ENCODE assay signal across 9 mouse cellular contexts in the genomic region with DNA sequence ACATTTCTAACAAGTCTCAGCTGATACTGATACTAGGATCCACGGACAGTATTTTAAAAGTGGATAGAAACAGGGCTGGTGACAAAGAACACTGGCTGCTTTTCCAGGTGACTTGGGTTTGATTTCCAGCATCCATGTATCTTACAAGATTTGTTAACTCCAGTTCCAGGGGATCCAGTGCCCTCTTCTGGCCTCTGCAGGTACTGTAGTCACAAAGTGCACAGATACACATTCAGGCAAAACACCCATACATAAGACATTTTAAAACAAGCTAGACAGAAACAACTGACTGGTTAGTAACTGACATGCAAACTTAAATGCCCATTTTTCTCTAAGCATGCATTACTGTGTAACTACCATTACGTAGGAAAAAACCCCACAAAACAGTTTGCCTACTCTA. TPM values are rescaled to one million over a fixed set of nuclear protein-coding genes. Genes with fewer than 3 reads are reported as not detected.
DNase-seq lines count a peak whose midpoint lies in the region; ATAC-seq and TF ChIP-seq lines count a peak whose summit lies in the region.
"Had no signal": no experiment of that assay in that cellular context is flagged by ENCODE, and none has a peak within 500 bp of the region (broad histone marks: within the 10 kb centered on the region; RNA-seq: fewer than 3 reads in every experiment).

No protein-coding gene starts in this region.

- no peak for ATAC-seq in midbrain, embryonic 14.5 days (ENCODE audit: low FRiP score, low TSS enrichment)

- H3K79me2 ChIP-seq in MEL (ENCODE audit: control insufficient read depth, insufficient read depth, low read length, poor library complexity), result peaks cover 17% of the 10 kb centered on the region

- no peak for TF ChIP-seq POLR2A in MEL (IDR thresholded peaks at IDR 0.05; ENCODE audit: control insufficient read depth in 1 of 2, insufficient read depth in 1 of 2, low read depth in 1 of 2, low read length in 2 of 2, poor library complexity in 1 of 2)

- peaks cover 12 to 19% of the 10 kb centered on the region in 2 experiments for H3K36me3 ChIP-seq in MEL (ENCODE audit: control insufficient read depth in 1 of 2, insufficient read depth in 2 of 2, low read length in 2 of 2)
- peaks cover 19% of the 10 kb centered on the region for H3K36me3 ChIP-seq in midbrain, embryonic 14.5 days (ENCODE audit: control insufficient read depth, insufficient read depth, low read length)

- 88% methylated on average over 2 of the region's 2 CpGs for WGBS in midbrain, embryonic 14.5 days

- peak; percentile 45 to 56 for DNase-seq in layer of hippocampus, postnatal 10 days (ENCODE audit: low spot score in 2 of 2)
- DNase-seq in layer of hippocampus, postnatal 36 days, result no peak
- DNase-seq in MEL (ENCODE audit: low read depth, low spot score), result peak; percentile 88
- peak; percentile 50 for DNase-seq in c-Kit-positive CD71-positive TER-119-negative erythroid progenitor cells, embryonic 14.5 days (ENCODE audit: low read depth)
- DNase-seq in kidney, adult 9 months, result peak; percentile 78
- peak; percentile 51 for DNase-seq in midbrain, embryonic 14.5 days
- no peak for DNase-seq in layer of hippocampus, adult 9-11 months
- no peak for DNase-seq in left cerebral cortex, postnatal 10 days (ENCODE audit: extremely low spot score in 1 of 2, low spot score in 2 of 2)

- TF ChIP-seq RAD21 in MEL (IDR thresholded peaks at IDR 0.05; ENCODE audit: low read depth, low read length), result peak; percentile 66

- H3K4me3 ChIP-seq in MEL (ENCODE audit: control insufficient read depth in 1 of 2, insufficient read depth in 1 of 2, low read depth in 2 of 2, low read length in 2 of 2), result peak overlapping the region in 1 of 2 experiments; percentile 54; a peak in 1 of 4 replicates
- no peak overlapping the region for H3K4me3 ChIP-seq in midbrain, embryonic 14.5 days (replicated peaks; ENCODE audit: low read depth, low read length)

- no peaks in the 10 kb centered on the region for H3K9me3 ChIP-seq in MEL (replicated peaks; ENCODE audit: insufficient read depth, low read length)
- no peaks in the 10 kb centered on the region for H3K9me3 ChIP-seq in midbrain, embryonic 14.5 days (ENCODE audit: control insufficient read depth, low read length)

- H3K4me1 ChIP-seq in MEL (ENCODE audit: control insufficient read depth in 1 of 2, insufficient read depth in 2 of 2, low read length in 2 of 2), result peaks cover 8 to 11% of the 10 kb centered on the region in 2 experiments
- peaks cover 16% of the 10 kb centered on the region for H3K4me1 ChIP-seq in midbrain, embryonic 14.5 days (ENCODE audit: control insufficient read depth, insufficient read depth, low read length)

- peak overlapping the region; percentile 77 for H3K9ac ChIP-seq in MEL (ENCODE audit: control insufficient read depth, low read depth, low read length, poor library complexity, severe bottlenecking)
- no peak overlapping the region for H3K9ac ChIP-seq in midbrain, embryonic 14.5 days (replicated peaks; ENCODE audit: low read length)

- peak; percentile 57 to 75 (median 74) for TF ChIP-seq CTCF in MEL (IDR thresholded peaks at IDR 0.05 in 2 of 3, conservative IDR thresholded peaks at IDR 0.05 in 1 of 3; ENCODE audit: control insufficient read depth in 1 of 3, insufficient read depth in 1 of 3, low read depth in 2 of 3, low read length in 3 of 3, poor library complexity in 1 of 3, severe bottlenecking in 1 of 3)

- H3K4me2 ChIP-seq in midbrain, embryonic 14.5 days (ENCODE audit: low read length), result peak overlapping the region; percentile 71; the same call in 1 of the 2 replicates

- H3K27ac ChIP-seq in MEL (ENCODE audit: control insufficient read depth, low read depth, low read length), result peak overlapping the region; percentile 59
- H3K27ac ChIP-seq in midbrain, embryonic 14.5 days (replicated peaks; ENCODE audit: low read depth, low read length), result no peak overlapping the region

- intact Hi-C loops in left cerebral cortex, postnatal 10 days (cut with DNase I), result no loop called here

- peak; percentile 8 to 15; a peak in 1 of 4 replicates for TF ChIP-seq EP300 in MEL (IDR thresholded peaks at IDR 0.05; ENCODE audit: low read depth in 1 of 2, low read length in 2 of 2)

- no peaks in the 10 kb centered on the region for H3K27me3 ChIP-seq in MEL (ENCODE audit: control insufficient read depth in 1 of 2, insufficient read depth in 2 of 2, low read length in 2 of 2)
- H3K27me3 ChIP-seq in midbrain, embryonic 14.5 days (ENCODE audit: control insufficient read depth, insufficient read depth, low read length), result no peaks in the 10 kb centered on the region

TF ChIP-seq in MEL, 35 proteins besides CTCF, POLR2A, EP300 and RAD21 (continues in another document):
- TF ChIP-seq CHD1 (IDR thresholded peaks at IDR 0.05; ENCODE audit: low read depth, low read length), result 0 out of 2 replicates have a peak, but pooled peaks have one; percentile 20
- TF ChIP-seq ETS1 (IDR thresholded peaks at IDR 0.05; ENCODE audit: low read depth, low read length), result 0 out of 2 replicates have a peak, but pooled peaks have one; percentile 39
- no peak for TF ChIP-seq E2F4 (IDR thresholded peaks at IDR 0.05; ENCODE audit: borderline replicate concordance, low read depth, low read length)
- no peak for TF ChIP-seq ZMIZ1 (IDR thresholded peaks at IDR 0.05; ENCODE audit: low read depth, low read length)
- TF ChIP-seq KAT2A (conservative IDR thresholded peaks at IDR 0.05; ENCODE audit: low read depth, low read length), result no peak
- peak; percentile 70 for TF ChIP-seq SMC3 (IDR thresholded peaks at IDR 0.05; ENCODE audit: low read depth, low read length)
- TF ChIP-seq MYC (IDR thresholded peaks at IDR 0.05; ENCODE audit: low read depth, low read length), result peak; percentile 71; the same call in 1 of the 2 replicates
- TF ChIP-seq ELF1 (IDR thresholded peaks at IDR 0.05; ENCODE audit: low read depth, low read length), result 0 out of 2 replicates have a peak, but pooled peaks have one; percentile 12
- 0 out of 2 replicates have a peak, but pooled peaks have one; percentile 20 for TF ChIP-seq MXI1 (IDR thresholded peaks at IDR 0.05; ENCODE audit: low read depth, low read length)
- 0 out of 2 replicates have a peak, but pooled peaks have one; percentile 19 for TF ChIP-seq MYB (IDR thresholded peaks at IDR 0.05; ENCODE audit: low read depth, low read length)
- TF ChIP-seq TAL1 (IDR thresholded peaks at IDR 0.05; ENCODE audit: low read length), result no peak
- TF ChIP-seq TCF12 (IDR thresholded peaks at IDR 0.05; ENCODE audit: low read depth, low read length), result no peak
- 0 out of 2 replicates have a peak, but pooled peaks have one; percentile 35 for TF ChIP-seq HCFC1 (IDR thresholded peaks at IDR 0.05; ENCODE audit: low read depth, low read length)
- no peak for TF ChIP-seq USF2 (IDR thresholded peaks at IDR 0.05; ENCODE audit: borderline replicate concordance in 1 of 2, insufficient read depth in 1 of 2, low read depth in 1 of 2, low read length in 2 of 2)
- 0 out of 2 replicates have a peak, but pooled peaks have one; percentile 49 for TF ChIP-seq MAZ (IDR thresholded peaks at IDR 0.05; ENCODE audit: low read depth, low read length)
- TF ChIP-seq MAX (IDR thresholded peaks at IDR 0.05; ENCODE audit: low read length), result no peak; the same call in 1 of the 2 replicates
- peak; percentile 54; the same call in 1 of the 2 replicates for TF ChIP-seq JUND (IDR thresholded peaks at IDR 0.05; ENCODE audit: low read depth, low read length)
- peak; percentile 40 for TF ChIP-seq ZC3H11A (IDR thresholded peaks at IDR 0.05; ENCODE audit: low read depth, low read length)

RNA-seq across cellular contexts. Expression of gene Sec24c, which starts 1.1 kb away (rescaled TPM):
- total RNA-seq in layer of hippocampus, postnatal 10 days (2021), result 100 to 1,000 TPM; 108 to 109 TPM
- total RNA-seq in layer of hippocampus, postnatal 36 days (2021), result 100 to 1,000 TPM; 116 to 125 TPM
- 68.5 and 83.9 TPM in 2 replicates for total RNA-seq in MEL (2012; rRNA removed)
- 100 to 1,000 TPM; 121 to 263 TPM for polyA plus RNA-seq in MEL (2012; ENCODE audit: insufficient read depth in 1 of 2, insufficient read length in 2 of 2, low read depth in 1 of 2, low replicate concordance in 2 of 2, missing spikeins in 1 of 2)
- polyA plus RNA-seq in midbrain, embryonic 14.5 days (2014; fragmentation: Nextera tagmentation; extraction: Ambion mirVana), result 54.0 and 81.5 TPM in 2 replicates
- total RNA-seq in left cerebral cortex, postnatal 10 days (2021), result 100 to 1,000 TPM; 102 to 109 TPM

RNA-seq across cellular contexts. Expression of gene Synpo2l, which starts 4.8 kb away (rescaled TPM):
- under 1 TPM; 0.21 to 0.29 TPM for total RNA-seq in layer of hippocampus, postnatal 10 days (2021)
- under 1 TPM; 0.15 TPM for total RNA-seq in layer of hippocampus, postnatal 36 days (2021)
- total RNA-seq in MEL (2012; rRNA removed), result 0.04 TPM in 1 of 2 replicates, not detected in the other
- under 1 TPM in 1 of 2 experiments, not detected in 1; 0.06 TPM for polyA plus RNA-seq in MEL (2012; ENCODE audit: insufficient read depth in 1 of 2, insufficient read length in 2 of 2, low read depth in 1 of 2, low replicate concordance in 2 of 2, missing spikeins in 1 of 2)
- polyA plus RNA-seq in midbrain, embryonic 14.5 days (2014; fragmentation: Nextera tagmentation; extraction: Ambion mirVana), result 0.09 TPM in 2 replicates
- under 1 TPM; 0.36 to 0.73 TPM for total RNA-seq in left cerebral cortex, postnatal 10 days (2021)
- total RNA-seq: hematopoietic stem cell, adult 5-6 weeks had no signal

RNA-seq across cellular contexts. Expression of gene Myoz1, which starts 16.6 kb away (rescaled TPM):
- total RNA-seq in layer of hippocampus, postnatal 10 days (2021), result under 1 TPM in 1 of 2 experiments, not detected in 1; 0.39 TPM
- total RNA-seq in layer of hippocampus, postnatal 36 days (2021), result not detected
- 0.15 TPM in 1 of 2 replicates, not detected in the other for total RNA-seq in MEL (2012; rRNA removed)
- under 1 TPM in 1 of 2 experiments, not detected in 1; 0.15 TPM for polyA plus RNA-seq in MEL (2012; ENCODE audit: insufficient read depth in 1 of 2, insufficient read length in 2 of 2, low read depth in 1 of 2, low replicate concordance in 2 of 2, missing spikeins in 1 of 2)
- not detected in 2 replicates for polyA plus RNA-seq in midbrain, embryonic 14.5 days (2014; fragmentation: Nextera tagmentation; extraction: Ambion mirVana)
- not detected for total RNA-seq in left cerebral cortex, postnatal 10 days (2021)
- total RNA-seq: hematopoietic stem cell, adult 5-6 weeks had no signal

RNA-seq across cellular contexts. Expression of gene Fut11, which starts 21.8 kb away (rescaled TPM):
- 10 to 100 TPM; 19.5 TPM for total RNA-seq in layer of hippocampus, postnatal 10 days (2021)
- 10 to 100 TPM; 15.1 to 16.4 TPM for total RNA-seq in layer of hippocampus, postnatal 36 days (2021)
- total RNA-seq in MEL (2012; rRNA removed), result 0.49 and 0.69 TPM in 2 replicates
- polyA plus RNA-seq in MEL (2012; ENCODE audit: insufficient read depth in 1 of 2, insufficient read length in 2 of 2, low read depth in 1 of 2, low replicate concordance in 2 of 2, missing spikeins in 1 of 2), result 1 to 10 TPM in 1 of 2 experiments, not detected in 1; 1.8 TPM
- 17.9 and 22.2 TPM in 2 replicates for polyA plus RNA-seq in midbrain, embryonic 14.5 days (2014; fragmentation: Nextera tagmentation; extraction: Ambion mirVana)
- 10 to 100 TPM; 19.6 to 20.3 TPM for total RNA-seq in left cerebral cortex, postnatal 10 days (2021)

RNA-seq across cellular contexts. Expression of gene Chchd1, which starts 29.8 kb away (rescaled TPM):
- 10 to 100 TPM; 57.7 to 61.3 TPM for total RNA-seq in layer of hippocampus, postnatal 10 days (2021)
- 10 to 100 TPM; 48.8 to 50.0 TPM for total RNA-seq in layer of hippocampus, postnatal 36 days (2021)
- 154 and 164 TPM in 2 replicates for total RNA-seq in MEL (2012; rRNA removed)
- 100 to 1,000 TPM in 1 of 2 experiments, not detected in 1; 136 TPM for polyA plus RNA-seq in MEL (2012; ENCODE audit: insufficient read depth in 1 of 2, insufficient read length in 2 of 2, low read depth in 1 of 2, low replicate concordance in 2 of 2, missing spikeins in 1 of 2)
- polyA plus RNA-seq in midbrain, embryonic 14.5 days (2014; fragmentation: Nextera tagmentation; extraction: Ambion mirVana), result 188 and 214 TPM in 2 replicates
- 10 to 100 TPM; 61.3 to 67.0 TPM for total RNA-seq in left cerebral cortex, postnatal 10 days (2021)

Comparison
In these comparisons a context has a peak if more than half of its experiments do, and no peak if none do; other contexts are left out.
1. DNase-seq: peak in layer of hippocampus, postnatal 10 days (2 of 2), MEL (single experiment), c-Kit-positive CD71-positive TER-119-negative erythroid progenitor cells, embryonic 14.5 days (single experiment), kidney, adult 9 months (single experiment) and midbrain, embryonic 14.5 days (single experiment); none in layer of hippocampus, postnatal 36 days (0 of 2), layer of hippocampus, adult 9-11 months (single experiment) and left cerebral cortex, postnatal 10 days (0 of 2).